Mouse (Mus musculus) liver, embryonic 14.5 days (tissue): ENCODE data around the gene Dpf2.

Experiments
- CTCF ChIP-seq: IDR thresholded peaks from 2 replicates; pipeline ENCODE4 v1.5.1; 2016; ENCODE audit warnings: antibody characterized with exemption, low read depth, control low read depth
- EP300 ChIP-seq: IDR thresholded peaks from 2 replicates; pipeline ENCODE4 v1.6.1; 2016; ENCODE audit warnings: antibody characterized with exemption, low read depth

- no peak for TF ChIP-seq EP300
- TF ChIP-seq CTCF, result no peak
Observed at GRCm38 (mm10) chr19:5913007-5913719, at the start of gene Dpf2.
